Mouse (Mus musculus) ZHBTc4 (cell line): Measurements from ENCODE around the gene Dkkl1.
A peak's percentile ranks its signal among the peaks of the same experiment; 100 is the strongest.

Experiments used
- DNase-seq: peaks from one replicate; pipeline ENCODE4 v3.0.0-alpha.2; 2011; ENCODE audit warnings: low read depth, low spot score

Gene Dkkl1

DNA sequence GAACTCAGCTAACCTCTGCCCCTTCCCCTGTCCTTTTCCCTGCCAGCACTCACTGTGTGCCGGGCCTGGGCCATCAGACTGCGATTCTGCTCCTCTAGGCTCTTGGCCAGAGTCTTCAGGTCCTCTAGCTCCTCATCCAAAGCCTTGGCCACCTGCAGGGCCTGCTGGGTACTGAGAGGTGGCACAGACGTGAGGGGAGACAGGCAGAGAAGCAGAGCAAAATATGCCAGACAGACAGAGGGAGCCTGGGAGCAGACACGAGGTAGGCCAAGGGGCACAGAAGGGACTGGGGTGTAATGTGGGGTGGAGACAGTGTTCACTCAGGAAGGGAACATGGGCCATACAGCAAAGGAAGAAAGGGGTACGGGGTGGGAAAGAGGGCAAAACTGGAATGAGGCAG, 18.5 kb downstream of the Dkkl1 start:
- no peak for DNase-seq

DNA sequence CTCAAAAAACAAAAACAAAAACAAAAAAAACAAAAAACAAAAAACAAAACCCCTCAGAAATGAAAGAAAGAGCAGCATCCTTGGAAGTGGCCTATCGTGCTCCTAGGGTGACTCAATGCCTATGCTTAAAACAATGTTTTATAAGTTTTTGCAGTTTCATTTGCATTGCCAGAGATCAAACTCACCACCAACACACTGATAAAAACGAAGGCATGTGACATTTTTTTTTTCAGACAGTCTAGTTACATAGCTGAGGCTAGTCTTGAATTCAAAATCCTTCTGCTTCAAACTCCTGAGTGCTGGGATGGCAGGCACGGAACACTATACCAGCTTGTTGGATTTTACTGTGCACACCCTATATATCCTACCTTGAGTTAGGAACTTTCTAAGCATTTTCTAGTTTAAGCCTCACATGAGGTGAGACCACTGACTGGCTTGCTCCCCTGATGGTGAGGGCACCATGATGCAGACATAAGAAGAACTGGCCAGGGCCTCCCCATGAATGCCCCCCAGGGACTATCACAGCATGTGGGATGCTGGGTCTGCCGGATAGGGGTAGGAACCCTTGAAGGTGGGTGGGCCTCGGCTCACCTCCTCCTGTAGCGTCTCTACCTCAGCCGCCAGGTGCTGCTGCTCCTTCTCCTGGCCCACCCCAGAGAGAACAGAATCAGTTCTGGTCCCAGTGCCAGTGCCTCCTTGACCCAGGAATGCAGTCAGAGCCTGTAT, 19.2 kb downstream of the Dkkl1 start:
- DNase-seq: no peak

DNA sequence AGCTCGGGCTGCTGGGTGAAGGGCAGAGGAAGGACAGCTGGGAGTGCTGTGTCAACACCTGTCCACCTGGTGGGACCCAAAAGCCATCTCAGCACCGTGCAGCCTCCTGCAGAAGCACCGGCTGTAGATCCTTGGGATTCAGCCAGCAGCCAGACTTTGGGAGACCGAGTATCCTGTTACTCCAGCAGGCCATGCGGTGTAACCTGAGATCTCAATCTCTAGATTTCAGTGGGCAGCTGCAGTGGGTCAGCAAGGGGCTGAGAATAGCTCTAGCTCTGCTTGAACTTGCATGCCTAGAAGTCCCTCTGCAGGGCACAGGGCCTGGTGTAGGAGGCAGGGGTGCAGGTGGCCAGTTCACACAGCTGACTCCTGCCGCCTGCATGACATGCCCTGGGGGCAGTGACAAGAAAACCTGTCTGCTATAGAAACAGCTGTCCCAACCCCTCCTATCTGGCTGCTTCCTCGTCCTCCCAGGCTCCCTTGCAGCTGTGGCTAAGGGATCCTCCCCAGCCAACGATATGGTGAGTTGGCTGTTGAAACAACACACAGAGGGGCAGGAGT, 20.1 kb downstream of the Dkkl1 start:
- peak; percentile 52 for DNase-seq

DNA sequence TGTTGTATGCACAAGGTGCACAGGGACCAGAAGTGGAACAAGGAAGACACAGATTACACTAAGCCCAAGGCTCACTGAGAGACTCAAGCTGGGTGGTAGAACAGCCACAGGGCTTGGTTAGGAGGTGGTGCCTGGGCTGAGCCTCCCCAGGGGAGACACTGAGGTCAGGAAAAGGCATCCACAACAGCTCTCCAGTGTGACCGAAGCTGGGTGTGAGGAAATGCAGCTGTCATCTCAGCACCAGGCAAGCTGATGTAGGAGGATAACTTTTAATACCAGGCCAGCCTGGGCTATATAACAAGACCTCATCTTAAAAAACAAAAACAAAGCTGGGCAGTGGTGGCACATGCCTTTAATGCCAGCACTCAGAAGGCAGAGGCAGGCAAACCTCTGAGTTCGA, 20.8 kb downstream of the Dkkl1 start:
- no peak for DNase-seq

DNA sequence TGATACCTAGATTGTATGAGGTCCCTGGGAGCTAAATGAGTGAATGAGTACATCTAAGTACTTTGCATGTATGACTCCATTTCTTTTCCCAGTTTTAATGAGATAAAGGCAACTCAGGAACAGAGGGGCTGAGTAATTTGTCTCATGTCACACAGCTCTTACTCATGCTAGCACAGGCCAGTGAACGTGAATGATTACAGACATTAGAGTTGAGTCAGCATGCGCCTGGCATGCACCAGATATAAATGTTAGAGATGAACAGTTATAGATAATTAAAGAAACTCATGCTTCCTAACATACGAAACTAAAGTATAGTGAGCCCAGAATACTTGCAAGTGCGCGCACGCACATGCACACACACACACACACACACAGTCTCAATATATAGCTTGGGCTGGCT, 21.8 kb downstream of the Dkkl1 start:
- no peak for DNase-seq

DNA sequence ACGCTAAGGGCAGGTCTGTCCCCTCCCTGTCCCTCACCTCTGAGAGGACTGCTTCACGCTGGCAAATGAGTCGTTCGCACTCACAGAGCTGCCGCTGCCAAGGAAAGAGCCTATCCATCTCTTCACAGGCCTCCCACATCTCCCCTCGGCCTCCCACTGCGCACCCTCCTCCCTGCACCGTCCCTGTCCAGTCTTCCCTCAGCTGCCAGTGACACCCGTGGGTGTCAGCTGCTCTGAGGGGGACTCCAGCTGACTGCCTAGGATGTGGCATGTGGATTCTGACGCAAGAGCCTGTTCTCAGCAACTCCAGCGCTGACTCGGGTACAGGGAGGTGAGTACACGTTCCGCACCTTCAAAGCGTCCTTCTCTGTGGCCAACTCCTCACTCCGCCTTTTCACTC, 22.3 kb downstream of the Dkkl1 start:
- DNase-seq: no peak

DNA sequence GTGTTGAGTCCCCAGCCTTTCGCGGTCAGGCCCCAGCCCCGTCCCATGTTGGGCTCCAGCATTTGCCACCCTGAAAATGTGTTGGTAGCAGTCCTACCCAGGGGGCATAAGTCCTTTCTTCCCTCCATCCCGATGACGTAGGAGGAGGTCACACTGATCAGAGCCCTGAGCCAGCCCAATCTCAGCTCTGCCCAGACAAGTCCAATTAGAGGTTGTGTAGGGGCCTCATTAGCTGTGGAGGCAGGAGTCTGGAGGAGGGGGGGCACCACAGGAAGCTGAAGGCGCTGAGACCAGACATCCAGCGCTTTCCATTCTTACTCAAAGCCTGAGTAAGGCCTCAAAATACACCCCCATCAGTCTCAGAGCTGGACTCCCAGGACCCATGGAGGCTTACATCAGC, 26.0 kb downstream of the Dkkl1 start:
- DNase-seq: no peak

DNA sequence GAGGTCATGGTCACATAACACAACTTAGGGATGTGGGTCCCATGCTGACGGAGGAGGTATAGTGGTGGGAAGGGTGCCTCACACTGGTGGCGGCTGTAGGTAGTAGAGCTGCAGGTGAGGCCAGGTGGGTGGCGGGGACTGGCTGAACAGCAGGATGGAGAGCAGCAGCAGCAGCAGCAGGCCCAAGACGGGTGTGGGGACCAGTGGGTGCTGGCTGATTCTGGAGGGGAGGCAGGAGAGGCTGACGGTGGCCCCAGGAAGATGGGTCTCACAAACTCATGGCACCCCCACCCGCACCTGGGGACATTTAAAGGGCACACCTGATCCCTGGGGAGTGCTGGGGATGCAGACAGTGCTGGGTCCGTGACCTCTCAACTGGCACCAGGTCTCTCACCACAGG, 28.3 kb downstream of the Dkkl1 start:
- no peak for DNase-seq

DNA sequence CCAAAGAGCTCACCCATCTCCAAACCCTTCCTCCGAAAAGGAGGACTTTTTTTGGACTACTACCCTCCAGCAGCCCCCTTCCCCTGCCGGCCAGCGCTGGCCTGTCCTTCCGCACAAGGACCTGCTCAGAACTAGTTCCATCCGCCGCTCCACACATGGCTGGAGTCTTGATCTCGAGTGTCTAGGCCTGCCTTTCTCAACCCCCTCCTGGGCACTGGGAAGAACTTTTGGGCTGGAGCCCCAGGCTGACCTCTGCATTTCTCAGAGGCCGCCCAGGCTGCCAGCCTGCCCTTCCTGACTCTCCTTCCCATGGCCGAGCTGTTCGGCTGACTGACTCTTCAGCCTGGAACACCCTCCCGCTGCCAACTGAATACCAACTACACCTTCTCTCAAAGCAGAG, 29.3 kb downstream of the Dkkl1 start:
- DNase-seq: no peak

DNA sequence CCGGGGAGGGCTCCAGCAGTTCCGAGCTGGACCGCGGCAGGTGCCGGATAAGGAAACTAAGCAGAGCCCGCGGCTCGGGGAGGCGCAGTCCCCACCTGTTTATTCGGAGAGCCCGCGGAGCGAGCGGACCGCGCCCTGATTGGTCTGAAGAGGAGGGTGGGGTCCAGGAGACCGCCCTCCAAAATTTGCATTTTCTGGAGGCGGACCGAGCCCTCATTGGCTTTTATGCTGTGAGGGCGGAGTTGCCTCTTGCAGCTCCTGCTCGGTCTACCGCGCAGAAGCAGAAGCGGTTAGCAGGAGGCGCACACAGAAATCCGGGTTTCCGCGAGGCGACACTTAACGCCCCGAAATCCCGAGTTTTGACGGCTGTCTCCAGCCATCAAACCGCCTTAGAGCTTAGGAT, 29.7 kb downstream of the Dkkl1 start:
- peak; percentile 97 for DNase-seq

DNA sequence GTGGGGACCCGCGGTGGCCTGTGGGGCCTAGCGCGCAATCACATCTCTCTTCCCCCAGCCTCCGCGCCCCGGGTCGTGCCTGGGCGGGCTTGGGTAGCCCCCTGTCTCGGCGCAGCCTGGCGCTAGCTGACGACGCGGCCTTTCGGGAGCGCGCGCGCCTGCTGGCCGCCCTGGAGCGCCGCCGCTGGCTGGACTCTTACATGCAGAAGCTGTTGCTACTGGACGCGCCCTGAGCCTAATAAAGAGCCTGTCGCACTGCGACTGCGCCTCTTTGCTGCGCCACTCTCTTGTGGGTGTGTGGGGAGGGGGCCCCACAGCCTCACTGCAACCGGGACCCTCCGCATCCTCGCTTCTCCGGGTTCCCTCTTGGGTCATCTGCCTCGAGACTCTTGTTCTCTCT, 30.4 kb downstream of the Dkkl1 start:
- peak; percentile 58 for DNase-seq

DNA sequence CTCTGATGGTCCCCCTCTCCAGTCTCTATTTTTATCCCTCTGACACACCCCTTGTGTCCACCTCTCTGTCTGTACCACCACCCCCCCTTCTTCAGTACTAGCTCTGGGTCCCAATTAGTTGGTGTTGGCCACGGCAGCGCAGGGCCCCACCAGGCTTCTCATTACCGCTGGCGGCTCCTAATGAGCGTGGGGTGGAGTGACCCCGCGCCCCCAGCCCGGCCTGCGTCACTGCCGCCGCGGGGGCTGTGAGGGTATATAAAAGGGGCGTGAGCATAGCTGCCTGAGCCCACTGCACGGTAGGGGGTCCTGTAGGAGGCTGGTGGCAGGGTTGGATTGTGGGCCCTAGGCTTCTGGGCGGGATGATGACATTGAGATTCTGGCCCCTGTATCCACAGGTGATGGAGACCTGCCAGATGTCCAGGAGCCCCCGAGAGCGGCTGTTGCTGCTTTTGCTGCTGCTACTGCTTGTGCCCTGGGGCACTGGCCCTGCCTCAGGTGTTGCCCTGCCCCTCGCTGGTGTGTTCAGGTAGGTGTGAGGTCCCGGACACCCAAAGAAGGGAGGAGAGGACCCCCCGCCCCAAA, 31.0 kb downstream of the Dkkl1 start, which contains the start of gene Pth2:
Gene Pth2 (plus strand): TSS at position 100 of the 582 bp plus-strand sequence.
- no peak for DNase-seq

DNA sequence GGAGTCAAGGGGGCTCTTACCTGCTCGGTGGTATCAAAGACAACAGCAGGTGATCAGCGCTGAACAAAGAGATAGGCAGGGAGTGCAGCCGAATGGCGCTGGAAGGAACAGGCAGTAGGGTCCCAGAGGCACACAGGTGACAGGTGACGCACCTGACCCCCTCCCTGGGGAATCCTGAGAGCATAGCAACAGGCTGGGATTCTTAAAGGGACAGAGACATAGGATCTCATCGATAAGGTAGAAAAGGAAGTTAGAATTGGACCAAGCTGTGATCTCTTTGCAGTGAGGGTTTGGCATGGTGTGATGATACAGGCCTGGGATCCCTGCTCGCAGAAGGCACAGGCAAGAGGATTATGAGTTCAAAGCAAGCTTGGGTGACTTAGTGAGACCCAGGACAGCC, 32.5 kb downstream of the Dkkl1 start, which contains the start of gene Gfy:
Gene Gfy (minus strand): TSS at position 101 of the 400 bp plus-strand sequence.
- no peak for DNase-seq

DNA sequence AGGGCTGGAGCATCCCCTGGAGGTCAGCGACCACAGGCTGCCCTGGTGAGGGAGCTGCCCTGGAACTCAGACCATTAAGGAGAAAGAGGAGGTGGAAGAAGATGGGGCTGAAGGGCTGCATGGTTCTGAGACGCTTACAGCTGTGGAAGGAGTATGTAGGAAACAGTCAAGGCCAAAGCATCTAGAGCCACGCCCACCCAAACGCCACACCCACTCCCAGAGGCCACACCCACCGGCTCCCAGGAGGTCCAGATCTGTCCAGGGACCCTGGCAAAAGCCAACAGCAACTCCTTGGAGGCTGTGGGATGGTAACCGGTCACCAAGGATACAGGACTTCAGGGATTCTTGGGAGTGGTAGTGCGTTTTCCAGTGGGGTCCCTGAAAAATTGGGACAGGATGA, 33.4 kb downstream of the Dkkl1 start:
- peak; percentile 61 for DNase-seq

DNA sequence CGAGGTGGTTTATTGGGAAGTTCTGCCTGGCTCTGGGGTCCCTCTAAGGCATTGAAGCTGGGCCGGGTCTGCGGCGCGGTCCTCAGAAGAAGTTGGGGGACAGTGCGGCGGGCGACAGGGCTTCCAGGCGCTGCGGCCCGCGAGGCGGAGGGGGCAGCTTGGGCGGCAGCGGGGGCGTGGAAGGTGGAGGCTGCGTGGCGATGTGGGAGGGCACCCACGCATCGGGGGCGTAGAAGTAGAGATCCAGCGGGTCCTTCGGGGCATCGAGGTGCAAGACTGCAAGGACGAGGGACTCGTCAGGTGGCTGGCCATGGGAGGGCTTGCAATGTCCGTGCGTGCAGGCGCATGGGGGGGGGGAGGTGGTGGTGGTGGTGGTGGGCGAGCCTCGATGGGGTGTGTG, 35.6 kb downstream of the Dkkl1 start:
- DNase-seq: no peak

DNA sequence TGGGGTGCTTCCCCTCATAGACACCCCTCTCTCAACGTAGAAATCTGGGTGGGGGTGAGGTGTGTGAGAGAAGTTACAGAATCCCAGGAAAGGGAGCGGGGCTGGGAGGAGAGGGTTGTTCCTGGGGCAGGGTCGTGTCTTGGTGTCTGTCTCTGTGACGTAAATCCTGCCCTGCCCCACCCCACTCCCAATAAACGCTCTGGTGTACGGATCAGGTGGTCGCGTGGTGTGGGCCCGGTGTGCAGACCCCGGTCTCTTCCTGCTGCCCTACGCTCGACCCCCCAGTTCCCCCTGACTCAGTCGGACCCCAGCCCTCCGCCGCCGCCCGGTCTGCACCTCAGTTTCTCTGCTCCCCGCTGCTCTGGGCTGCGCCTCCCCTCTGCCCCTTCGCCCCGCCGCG, 36.0 kb downstream of the Dkkl1 start:
- DNase-seq: no peak

DNA sequence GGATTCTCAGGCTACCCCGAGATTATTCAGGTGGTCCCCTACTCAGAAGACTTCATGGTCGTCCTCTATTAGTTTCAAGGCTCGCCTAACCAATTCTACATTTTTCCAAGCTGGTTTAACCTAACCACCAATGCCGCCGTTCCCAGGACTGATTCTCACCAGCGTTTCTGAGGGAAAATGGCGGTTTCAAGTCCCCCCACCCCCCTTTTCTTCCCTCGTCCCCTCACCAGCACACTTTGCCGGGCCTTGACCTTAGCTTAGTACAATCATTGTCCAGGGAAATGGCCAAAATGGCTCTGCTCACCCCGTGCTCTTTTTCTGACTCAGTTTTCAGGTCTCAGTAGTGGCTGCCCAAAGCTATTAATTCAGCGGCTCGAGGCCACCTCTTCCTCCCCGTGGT, 36.5 kb downstream of the Dkkl1 start:
- no peak for DNase-seq

DNA sequence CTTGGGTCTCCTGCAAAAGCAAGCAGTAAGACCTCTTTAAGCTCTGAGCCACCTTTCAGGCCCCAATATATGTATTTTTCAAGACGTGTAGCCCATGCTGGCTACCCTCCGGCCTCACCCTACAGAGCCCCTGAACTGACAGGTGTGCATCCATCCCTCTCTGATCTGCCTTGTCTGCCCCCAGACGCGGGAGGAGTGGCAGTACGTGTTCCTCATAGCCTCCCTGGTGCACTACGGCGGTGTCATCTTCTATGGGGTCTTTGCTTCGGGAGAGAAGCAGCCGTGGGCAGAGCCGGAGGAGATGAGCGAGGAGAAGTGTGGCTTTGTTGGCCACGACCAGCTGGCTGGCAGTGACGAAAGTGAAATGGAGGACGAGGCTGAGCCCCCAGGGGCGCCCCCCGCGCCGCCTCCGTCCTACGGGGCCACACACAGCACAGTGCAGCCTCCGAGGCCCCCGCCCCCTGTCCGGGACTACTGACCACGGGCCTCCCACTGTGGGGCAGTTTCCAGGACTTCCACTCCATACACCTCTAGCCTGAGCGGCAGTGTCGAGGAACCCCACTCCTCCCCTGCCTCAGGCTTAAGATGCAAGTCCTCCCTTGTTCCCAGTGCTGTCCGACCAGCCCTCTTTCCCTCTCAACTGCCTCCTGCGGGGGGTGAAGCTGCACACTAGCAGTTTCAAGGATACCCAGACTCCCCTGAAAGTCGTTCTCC, 37.2 kb downstream of the Dkkl1 start:
- peak; percentile 37 for DNase-seq

DNA sequence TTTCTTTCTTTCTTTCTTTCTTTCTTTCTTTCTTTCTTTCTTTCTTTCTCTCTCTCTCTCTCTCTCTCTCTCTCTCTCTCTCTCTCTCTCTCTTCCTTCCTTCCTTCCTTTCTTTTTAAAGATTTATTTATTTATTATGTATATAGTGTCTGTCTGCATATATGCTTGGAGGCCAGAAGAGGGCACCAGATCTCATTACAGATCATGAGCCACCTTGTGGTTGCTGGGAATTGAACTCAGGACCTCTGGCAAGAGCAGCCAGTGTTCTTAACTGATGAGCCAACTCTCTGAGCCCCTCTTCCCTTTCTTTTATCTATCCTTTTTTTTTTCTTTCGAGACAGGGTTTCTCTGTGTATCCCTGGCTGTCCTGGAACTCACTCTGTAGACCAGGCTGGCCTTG, 38.2 kb downstream of the Dkkl1 start:
- peak; percentile 78 for DNase-seq

DNA sequence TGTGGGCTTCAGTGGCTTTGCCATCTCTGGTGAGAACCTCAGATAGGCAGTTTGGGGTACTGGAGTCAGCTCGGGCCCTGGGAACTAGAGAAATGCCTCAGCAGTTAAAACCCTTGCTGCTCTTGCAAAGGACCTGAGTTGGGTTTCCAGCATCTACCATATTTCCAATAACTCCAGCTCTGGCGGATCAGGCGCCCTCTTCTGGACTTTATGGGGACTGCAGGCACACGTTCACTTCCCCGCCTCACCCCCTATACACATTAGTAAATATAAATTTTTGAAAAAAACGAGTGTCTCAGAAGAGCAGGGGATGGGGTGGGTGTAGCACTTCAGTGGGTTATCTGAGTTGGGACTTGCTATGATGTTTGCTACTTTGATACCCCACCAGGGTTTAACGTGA, 39.0 kb downstream of the Dkkl1 start:
- DNase-seq: peak; percentile 75

DNA sequence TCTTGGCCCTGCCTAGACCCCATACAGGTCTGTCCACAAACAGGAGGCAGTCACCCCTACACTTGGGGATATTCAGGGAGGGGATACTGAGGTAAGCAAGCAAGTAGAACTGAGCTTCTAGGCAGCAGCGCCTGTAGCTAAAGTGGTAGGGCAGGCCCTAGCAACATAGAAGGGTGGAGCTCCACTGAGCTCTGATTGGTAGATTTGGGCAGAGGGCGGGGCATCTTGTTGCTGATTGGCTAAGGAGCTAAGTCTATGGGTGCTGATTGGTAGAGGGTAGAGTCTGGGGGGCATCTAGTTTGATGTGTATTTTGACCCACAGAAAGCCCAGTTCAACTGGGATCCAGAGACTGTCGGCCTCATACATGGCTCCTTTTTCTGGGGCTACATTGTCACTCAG, 42.5 kb downstream of the Dkkl1 start:
- no peak for DNase-seq

DNA sequence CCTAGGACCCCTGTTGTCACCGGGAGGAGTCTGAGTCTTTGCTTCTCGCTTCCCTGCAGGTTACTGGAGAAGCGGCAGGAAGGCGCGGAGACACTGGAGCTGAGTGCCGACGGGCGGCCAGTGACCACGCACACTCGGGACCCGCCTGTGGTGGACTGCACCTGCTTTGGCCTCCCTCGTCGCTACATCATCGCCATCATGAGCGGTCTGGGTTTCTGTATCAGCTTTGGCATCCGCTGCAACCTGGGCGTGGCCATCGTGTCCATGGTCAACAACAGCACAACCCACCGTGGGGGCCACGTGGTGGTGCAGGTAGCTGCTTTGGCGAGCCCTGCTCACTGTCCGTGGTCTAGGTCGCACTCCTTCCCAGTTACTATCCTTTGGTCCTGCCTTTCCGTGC, 43.3 kb downstream of the Dkkl1 start:
- no peak for DNase-seq
